ENCODE assay signal across 18 mouse cellular contexts in the genomic region with DNA sequence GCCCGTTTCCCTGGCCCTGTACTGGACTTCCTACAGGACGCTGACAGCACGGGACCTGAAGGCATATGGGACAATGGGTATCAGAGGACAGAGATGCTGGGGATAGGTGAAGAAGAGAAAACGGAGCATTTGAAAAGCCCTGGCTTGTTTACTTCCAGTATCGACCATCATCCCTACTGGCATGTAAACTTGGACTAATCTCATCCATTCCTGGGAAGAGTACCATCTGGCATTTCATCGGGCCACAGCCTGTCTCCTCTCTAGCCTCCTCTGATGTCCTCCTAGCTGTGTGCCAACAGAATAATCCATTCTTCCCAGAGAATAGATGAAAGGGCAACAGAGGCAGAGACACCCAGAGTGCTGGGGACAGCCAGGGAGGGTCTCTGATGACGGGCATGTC. TPM values are rescaled to one million over a fixed set of nuclear protein-coding genes. Genes with fewer than 3 reads are reported as not detected.
DNase-seq lines count a peak whose midpoint lies in the region; ATAC-seq and TF ChIP-seq lines count a peak whose summit lies in the region.
"Had no signal": no experiment of that assay in that cellular context is flagged by ENCODE, and none has a peak within 500 bp of the region (broad histone marks: within the 10 kb centered on the region; RNA-seq: fewer than 3 reads in every experiment).

No protein-coding gene starts in this region.

- no peak for ATAC-seq in hindbrain, embryonic 13.5 days (ENCODE audit: low FRiP score)
- no peak for ATAC-seq in hindbrain, embryonic 16.5 days
- ATAC-seq in CD4-positive, CD25-positive, alpha-beta regulatory T cell, adult 4 months, result no peak
- ATAC-seq in erythroblast, adult 5-6 weeks (replicated peaks; ENCODE audit: low FRiP score, poor library complexity, severe bottlenecking), result no peak
- ATAC-seq: intestine, embryonic 15.5 days had no signal

- in situ Hi-C loops in ES-E14 (cut with MboI; ENCODE audit: low sequenced_read_pairs in 2 of 2, unreplicated experiment in 2 of 2), result no loop called here

- no peak overlapping the region for H3K27ac ChIP-seq in hindbrain, embryonic 13.5 days
- no peak overlapping the region for H3K27ac ChIP-seq in hindbrain, embryonic 16.5 days (ENCODE audit: low read depth, low read length)
- H3K27ac ChIP-seq in ES-E14 (ENCODE audit: insufficient read depth, low read depth, low read length, poor library complexity, severe bottlenecking), result peak overlapping the region; percentile 62; the same call in 1 of the 2 replicates
- H3K27ac ChIP-seq: intestine, embryonic 15.5 days; midbrain, embryonic 10.5 days; stomach, postnatal 0 days had no signal

- no peak for DNase-seq in ES-E14 (ENCODE audit: low read depth, low spot score)
- peak; percentile 82 for DNase-seq in cerebellum, adult 11-12 months
- peak; percentile 69 to 75 for DNase-seq in cerebellum, postnatal 25 days
- DNase-seq: adrenal gland, adult 8-10 months; gastrocnemius, postnatal 36 days; heart, postnatal 10 days; liver, embryonic 13.5 days; thymus, postnatal 25 days had no signal

- no peak overlapping the region for H3K4me2 ChIP-seq in hindbrain, embryonic 13.5 days
- H3K4me2 ChIP-seq in hindbrain, embryonic 16.5 days (ENCODE audit: low read length), result no peak overlapping the region
- H3K4me2 ChIP-seq: embryonic facial prominence, embryonic 12.5 days; intestine, embryonic 15.5 days; liver, embryonic 13.5 days; neural tube, embryonic 13.5 days had no signal

- H3K4me1 ChIP-seq in hindbrain, embryonic 13.5 days (replicated peaks), result peaks cover 73% of the 10 kb centered on the region
- H3K4me1 ChIP-seq in hindbrain, embryonic 16.5 days (ENCODE audit: control insufficient read depth, insufficient read depth, low read depth, low read length), result peaks cover 38% of the 10 kb centered on the region
- H3K4me1 ChIP-seq in ES-E14 (ENCODE audit: control insufficient read depth in 2 of 2, insufficient read depth in 2 of 2, low read length in 2 of 2, poor library complexity in 1 of 2), result peaks cover 31 to 45% of the 10 kb centered on the region in 2 experiments

- no peak overlapping the region for H3K4me3 ChIP-seq in hindbrain, embryonic 13.5 days
- H3K4me3 ChIP-seq in hindbrain, embryonic 16.5 days (ENCODE audit: low read length), result no peak overlapping the region
- H3K4me3 ChIP-seq in ES-E14 (ENCODE audit: insufficient read depth in 1 of 2, low read depth in 1 of 2, low read length in 2 of 2, poor library complexity in 1 of 2, severe bottlenecking in 1 of 2), result no peak overlapping the region
- H3K4me3 ChIP-seq: embryonic facial prominence, embryonic 12.5 days; heart, embryonic 10.5 days; intestine, embryonic 15.5 days; liver, embryonic 13.5 days; midbrain, embryonic 10.5 days; neural tube, embryonic 13.5 days had no signal

- H3K9ac ChIP-seq in hindbrain, embryonic 13.5 days, result peak overlapping the region; percentile 3; the same call in 1 of the 2 replicates
- no peak overlapping the region for H3K9ac ChIP-seq in hindbrain, embryonic 16.5 days (ENCODE audit: low read depth, low read length)
- H3K9ac ChIP-seq in ES-E14 (ENCODE audit: insufficient read depth, low read depth, low read length, poor library complexity, severe bottlenecking), result no peak overlapping the region
- H3K9ac ChIP-seq: embryonic facial prominence, embryonic 12.5 days; intestine, embryonic 15.5 days; liver, embryonic 13.5 days; neural tube, embryonic 13.5 days had no signal

- H3K27me3 ChIP-seq in hindbrain, embryonic 13.5 days, result peaks cover 18% of the 10 kb centered on the region; the same call in 1 of the 2 replicates
- H3K27me3 ChIP-seq in hindbrain, embryonic 16.5 days (replicated peaks; ENCODE audit: control insufficient read depth, insufficient read depth, low read length), result no peaks in the 10 kb centered on the region
- H3K27me3 ChIP-seq: intestine, embryonic 15.5 days had no signal

- WGBS in hindbrain, embryonic 13.5 days, result 81% methylated on average over 7 of the region's 7 CpGs
- 66% methylated on average over 7 of the region's 7 CpGs for WGBS in hindbrain, embryonic 16.5 days

- H3K9me3 ChIP-seq in hindbrain, embryonic 13.5 days, result no peaks in the 10 kb centered on the region
- no peaks in the 10 kb centered on the region for H3K9me3 ChIP-seq in hindbrain, embryonic 16.5 days (ENCODE audit: control insufficient read depth, low read length)
- no peaks in the 10 kb centered on the region for H3K9me3 ChIP-seq in ES-E14 (ENCODE audit: control insufficient read depth, insufficient read depth, low read depth, low read length)
- H3K9me3 ChIP-seq: embryonic facial prominence, embryonic 12.5 days; heart, embryonic 10.5 days; intestine, embryonic 15.5 days; liver, embryonic 13.5 days; midbrain, embryonic 10.5 days; neural tube, embryonic 13.5 days had no signal

- H3K36me3 ChIP-seq in hindbrain, embryonic 13.5 days, result no peaks in the 10 kb centered on the region
- H3K36me3 ChIP-seq in hindbrain, embryonic 16.5 days (ENCODE audit: control insufficient read depth, insufficient read depth, low read length), result no peaks in the 10 kb centered on the region
- no peaks in the 10 kb centered on the region for H3K36me3 ChIP-seq in ES-E14 (ENCODE audit: control insufficient read depth, insufficient read depth, low read length, poor library complexity, severe bottlenecking)
- H3K36me3 ChIP-seq: embryonic facial prominence, embryonic 12.5 days; heart, embryonic 10.5 days; intestine, embryonic 15.5 days; liver, embryonic 13.5 days; midbrain, embryonic 10.5 days; neural tube, embryonic 13.5 days had no signal

TF ChIP-seq in ES-E14, 5 proteins besides CTCF, POLR2A, EP300 and RAD21:
- TF ChIP-seq MAFK (IDR thresholded peaks at IDR 0.05; ENCODE audit: insufficient read depth, low read depth, low read length) (no peak), HCFC1 (IDR thresholded peaks at IDR 0.05; ENCODE audit: borderline replicate concordance, insufficient read depth, low read length) (no peak), CHD2 (IDR thresholded peaks at IDR 0.05; ENCODE audit: low read depth, low read length) (no peak), ZC3H11A (IDR thresholded peaks at IDR 0.05; ENCODE audit: borderline replicate concordance, low read depth, low read length) (no peak), ZNF384 (IDR thresholded peaks at IDR 0.05; ENCODE audit: low read depth, low read length) (no peak)

RNA-seq across cellular contexts. Expression of a gene that starts 31.0 kb away (rescaled TPM):
- 66.4 and 70.0 TPM in 2 replicates for polyA plus RNA-seq in hindbrain, embryonic 13.5 days (2015; fragmentation: Nextera tagmentation; extraction: Ambion mirVana)
- 49.7 and 56.6 TPM in 2 replicates for polyA plus RNA-seq in hindbrain, embryonic 16.5 days (2015; fragmentation: Nextera tagmentation; extraction: Ambion mirVana)
- total RNA-seq in ES-E14 (2012; rRNA removed), result 39.5 and 43.2 TPM in 2 replicates
- 10 to 100 TPM in 1 of 2 experiments, 1 to 10 TPM in 1; 7.6 to 18.8 TPM for polyA plus RNA-seq in CD4-positive, CD25-positive, alpha-beta regulatory T cell, adult 4 months (2017; shearing (Covaris generic))
- 0.21 and 0.77 TPM in 2 replicates for total RNA-seq in erythroblast, adult 5-6 weeks (2015; ENCODE audit: low replicate concordance)
- 0.42 TPM in 1 of 2 replicates, not detected in the other for total RNA-seq in erythroblast, adult 5-6 weeks (2017; ENCODE audit: low replicate concordance)

RNA-seq across cellular contexts. Expression of a gene that starts 31.2 kb away (rescaled TPM):
- 44.1 and 45.4 TPM in 2 replicates for polyA plus RNA-seq in hindbrain, embryonic 13.5 days (2015; fragmentation: Nextera tagmentation; extraction: Ambion mirVana)
- 43.4 and 49.0 TPM in 2 replicates for polyA plus RNA-seq in hindbrain, embryonic 16.5 days (2015; fragmentation: Nextera tagmentation; extraction: Ambion mirVana)
- 26.5 and 27.6 TPM in 2 replicates for total RNA-seq in ES-E14 (2012; rRNA removed)
- 10 to 100 TPM; 20.0 to 29.3 TPM for polyA plus RNA-seq in CD4-positive, CD25-positive, alpha-beta regulatory T cell, adult 4 months (2017; shearing (Covaris generic))
- 4.8 and 7.1 TPM in 2 replicates for total RNA-seq in erythroblast, adult 5-6 weeks (2015; ENCODE audit: low replicate concordance)
- 5.6 and 8.2 TPM in 2 replicates for total RNA-seq in erythroblast, adult 5-6 weeks (2017; ENCODE audit: low replicate concordance)
